Mouse (Mus musculus): Measurements from ENCODE around the gene Klhl8. TPM values are rescaled to one million over a fixed set of nuclear protein-coding genes. Genes with fewer than 3 reads are reported as not detected.

Klhl8 gene
- polyA plus RNA-seq (2012; rRNA removed; ENCODE audit: low replicate concordance): 12.9 and 14.3 TPM in 2 replicates

GRCm38 (mm10) chr5:103910748-103911409, at the start of gene Klhl8:
TSS of gene Klhl8 (minus strand) at chr5:103911259.

Other genes with a start within 250 kb of the Klhl8 start
- gene Aff1, start 218.9 kb downstream of the Klhl8 start, polyA plus RNA-seq (2012; rRNA removed; ENCODE audit: low replicate concordance): 11.5 and 13.8 TPM in 2 replicates
- 0.17 and 0.50 TPM in 2 replicates for gene Hsd17b13, start 66.2 kb upstream of the Klhl8 start, polyA plus RNA-seq (2012; rRNA removed; ENCODE audit: low replicate concordance)
- gene Hsd17b11, start 110.7 kb upstream of the Klhl8 start, polyA plus RNA-seq (2012; rRNA removed; ENCODE audit: low replicate concordance): 34.5 and 60.5 TPM in 2 replicates
- 52.9 and 59.7 TPM in 2 replicates for gene Nudt9, start 135.0 kb upstream of the Klhl8 start, polyA plus RNA-seq (2012; rRNA removed; ENCODE audit: low replicate concordance)
- not detected in 2 replicates for gene Gm17660, start 166.3 kb upstream of the Klhl8 start, polyA plus RNA-seq (2012; rRNA removed; ENCODE audit: low replicate concordance)
- gene Sparcl1, start 202.5 kb upstream of the Klhl8 start, polyA plus RNA-seq (2012; rRNA removed; ENCODE audit: low replicate concordance): 249 and 562 TPM in 2 replicates

Data from subcutaneous adipose tissue, adult 2 months (tissue).